In genomic region chr11:101324763-101325162, GRCm38 (mm10) we compare ENCODE assay signal across 16 mouse cellular contexts.
"Had no signal": no experiment of that assay in that cellular context is flagged by ENCODE, and none has a peak within 500 bp of the region (broad histone marks: within the 10 kb centered on the region; RNA-seq: fewer than 3 reads in every experiment).

TSS of gene Aoc2 (plus strand) at chr11:101325063.

- H3K4me2 ChIP-seq: limb, embryonic 15.5 days; neural tube, embryonic 13.5 days had no signal

- ATAC-seq: midbrain, embryonic 16.5 days had no signal

- H3K9me3 ChIP-seq: limb, embryonic 15.5 days; midbrain, embryonic 10.5 days; neural tube, embryonic 13.5 days had no signal

- H3K27me3 ChIP-seq: limb, embryonic 15.5 days; neural tube, embryonic 13.5 days had no signal

- DNase-seq: kidney, adult 11 months; kidney, adult 9 months; kidney, postnatal 36 days; layer of hippocampus, adult 9-11 months; layer of hippocampus, postnatal 36 days; lung, adult 18-20 months; lung, postnatal 36 days; retina, postnatal 1 day; thymus, postnatal 36 days had no signal

- H3K4me1 ChIP-seq: midbrain, embryonic 10.5 days; neural tube, embryonic 13.5 days had no signal

- H3K9ac ChIP-seq: limb, embryonic 15.5 days; liver, embryonic 14.5 days; neural tube, embryonic 13.5 days had no signal

- H3K4me3 ChIP-seq: limb, embryonic 15.5 days; midbrain, embryonic 10.5 days; neural tube, embryonic 13.5 days had no signal

- H3K27ac ChIP-seq: kidney, postnatal 0 days; limb, embryonic 15.5 days; liver, embryonic 14.5 days; midbrain, embryonic 10.5 days; neural tube, embryonic 13.5 days; stomach, postnatal 0 days had no signal
